ENCODE assay signal across 8 mouse cellular contexts in genomic region chr11:3203771-3204170, GRCm38 (mm10). TPM values are rescaled to one million over a fixed set of nuclear protein-coding genes. Genes with fewer than 3 reads are reported as not detected.
DNase-seq lines count a peak whose midpoint lies in the region; ATAC-seq and TF ChIP-seq lines count a peak whose summit lies in the region.

No protein-coding gene starts in this region.

- no peak for TF ChIP-seq CTCF in G1E (IDR thresholded peaks at IDR 0.05; ENCODE audit: low read depth, low read length)
- TF ChIP-seq CTCF in liver, embryonic 14.5 days (IDR thresholded peaks at IDR 0.05; ENCODE audit: low read depth), result no peak

- H3K27ac ChIP-seq in heart, embryonic 15.5 days, result no peak overlapping the region
- no peak overlapping the region for H3K27ac ChIP-seq in forebrain, embryonic 13.5 days
- H3K27ac ChIP-seq in liver, embryonic 14.5 days, result no peak overlapping the region

- no peaks in the 10 kb centered on the region for H3K27me3 ChIP-seq in heart, embryonic 15.5 days
- H3K27me3 ChIP-seq in G1E (ENCODE audit: insufficient read depth, low read length), result no peaks in the 10 kb centered on the region
- H3K27me3 ChIP-seq in forebrain, embryonic 13.5 days, result no peaks in the 10 kb centered on the region
- H3K27me3 ChIP-seq in liver, embryonic 14.5 days (ENCODE audit: control insufficient read depth, insufficient read depth, low read length), result no peaks in the 10 kb centered on the region

- no peak for DNase-seq in heart, postnatal 10 days
- DNase-seq in G1E (ENCODE audit: low spot score), result peak; percentile 44
- peak in 2 of 3 experiments; percentile 28 to 47 for DNase-seq in liver, embryonic 14.5 days (ENCODE audit: low read depth in 3 of 3, low spot score in 3 of 3)
- no peak for DNase-seq in left cerebral cortex, adult 9 months (ENCODE audit: low spot score in 2 of 2)

- H3K36me3 ChIP-seq in heart, embryonic 15.5 days, result peaks cover 21% of the 10 kb centered on the region; the same call in 1 of the 2 replicates
- peaks cover 40% of the 10 kb centered on the region for H3K36me3 ChIP-seq in G1E (replicated peaks)
- H3K36me3 ChIP-seq in forebrain, embryonic 13.5 days (ENCODE audit: poor library complexity, severe bottlenecking), result peaks cover 32% of the 10 kb centered on the region
- peaks cover 37% of the 10 kb centered on the region for H3K36me3 ChIP-seq in liver, embryonic 14.5 days (replicated peaks; ENCODE audit: control insufficient read depth, insufficient read depth, low read depth)

- H3K9me3 ChIP-seq in heart, embryonic 15.5 days (replicated peaks), result no peaks in the 10 kb centered on the region
- no peaks in the 10 kb centered on the region for H3K9me3 ChIP-seq in G1E (replicated peaks)
- H3K9me3 ChIP-seq in forebrain, embryonic 13.5 days (replicated peaks), result no peaks in the 10 kb centered on the region
- H3K9me3 ChIP-seq in liver, embryonic 14.5 days (ENCODE audit: control insufficient read depth, low read length), result no peaks in the 10 kb centered on the region

- 85% methylated on average over 2 of the region's 2 CpGs for WGBS in heart, embryonic 15.5 days
- WGBS in forebrain, embryonic 13.5 days, result 93% methylated on average over 2 of the region's 2 CpGs
- WGBS in liver, embryonic 14.5 days (ENCODE audit: insufficient replicate concordance), result 45% methylated on average over 2 of the region's 2 CpGs

- intact Hi-C loops in heart, postnatal 10 days (cut with DNase I), result no loop called here

- no peak for ATAC-seq in heart, embryonic 15.5 days (replicated peaks; ENCODE audit: insufficient number of reproducible peaks, insufficient read depth, low FRiP score, low read depth)
- no peak for ATAC-seq in G1E (ENCODE audit: extremely low read depth, insufficient number of reproducible peaks, low FRiP score, poor library complexity, severe bottlenecking)
- ATAC-seq in forebrain, embryonic 13.5 days, result no peak
- no peak for ATAC-seq in liver, embryonic 14.5 days (ENCODE audit: insufficient read depth)
- ATAC-seq in granulocyte monocyte progenitor cell, adult 5-6 weeks (replicated peaks; ENCODE audit: poor library complexity, severe bottlenecking), result no peak
- no peak for ATAC-seq in activated CD4-positive, CD25-positive, alpha-beta regulatory T cell, adult 4 months

- TF ChIP-seq EP300 in liver, embryonic 14.5 days (IDR thresholded peaks at IDR 0.05; ENCODE audit: low read depth), result no peak

- 0 out of 2 replicates have a peak, but pooled peaks cover 3% of the 10 kb centered on the region for H3K4me1 ChIP-seq in heart, embryonic 15.5 days (replicated peaks)
- H3K4me1 ChIP-seq in G1E (ENCODE audit: insufficient read depth, low read depth, low read length), result peaks cover 29% of the 10 kb centered on the region
- H3K4me1 ChIP-seq in forebrain, embryonic 13.5 days, result peaks cover 11% of the 10 kb centered on the region
- peaks cover 0 to 5% of the 10 kb centered on the region in 2 experiments; a peak in 2 of 4 replicates for H3K4me1 ChIP-seq in liver, embryonic 14.5 days (replicated peaks; ENCODE audit: control insufficient read depth in 2 of 2, insufficient read depth in 2 of 2, low read length in 1 of 2)

- peak overlapping the region; percentile 48 for H3K4me3 ChIP-seq in heart, embryonic 15.5 days
- H3K4me3 ChIP-seq in G1E (ENCODE audit: low read depth, low read length), result peak overlapping the region; percentile 70; the same call in 1 of the 2 replicates
- H3K4me3 ChIP-seq in forebrain, embryonic 13.5 days, result peak overlapping the region; percentile 42; the same call in 1 of the 2 replicates
- peak overlapping the region; percentile 42 to 61 for H3K4me3 ChIP-seq in liver, embryonic 14.5 days (ENCODE audit: insufficient read depth in 1 of 2, low read depth in 2 of 2, low read length in 2 of 2)

- H3K4me2 ChIP-seq in heart, embryonic 15.5 days, result peak overlapping the region; percentile 40
- peak overlapping the region; percentile 48 for H3K4me2 ChIP-seq in forebrain, embryonic 13.5 days
- peak overlapping the region; percentile 63 for H3K4me2 ChIP-seq in liver, embryonic 14.5 days (ENCODE audit: low read depth)

- no peak overlapping the region for H3K9ac ChIP-seq in heart, embryonic 15.5 days
- no peak overlapping the region for H3K9ac ChIP-seq in forebrain, embryonic 13.5 days
- H3K9ac ChIP-seq in liver, embryonic 14.5 days (replicated peaks), result peak overlapping the region; percentile 71

RNA-seq across cellular contexts. Expression of gene Eif4enif1, which starts 1.6 kb away (rescaled TPM):
- polyA plus RNA-seq in heart, embryonic 15.5 days (2015; fragmentation: Nextera tagmentation; extraction: Ambion mirVana), result 29.4 and 37.4 TPM in 2 replicates
- total RNA-seq in heart, postnatal 10 days (2021), result 10 to 100 TPM; 53.7 to 60.1 TPM
- 139 and 179 TPM in 2 replicates for total RNA-seq in G1E (2014; fragmentation: Nextera tagmentation)
- 50.7 and 52.7 TPM in 2 replicates for total RNA-seq in G1E (2017)
- 106 and 121 TPM in 2 replicates for polyA plus RNA-seq in G1E (2012)
- polyA plus RNA-seq in forebrain, embryonic 13.5 days (2015; fragmentation: Nextera tagmentation; extraction: Ambion mirVana), result 46.8 and 54.2 TPM in 2 replicates
- 33.2 and 35.9 TPM in 2 replicates for polyA plus RNA-seq in liver, embryonic 14.5 days (2012; rRNA removed)
- 20.9 and 22.3 TPM in 2 replicates for polyA plus RNA-seq in liver, embryonic 14.5 days (2014; fragmentation: Nextera tagmentation; extraction: Ambion mirVana)
- 67.8 and 75.2 TPM in 2 replicates for total RNA-seq in granulocyte monocyte progenitor cell, adult 5-6 weeks (2014; fragmentation: Nextera tagmentation)
- total RNA-seq in granulocyte monocyte progenitor cell, adult 5-6 weeks (2017), result 35.2 and 51.4 TPM in 2 replicates
- 10 to 100 TPM; 53.6 to 62.8 TPM for polyA plus RNA-seq in activated CD4-positive, CD25-positive, alpha-beta regulatory T cell, adult 4 months (2017; shearing (Covaris generic))

RNA-seq across cellular contexts. Expression of gene Sfi1, which starts 10.5 kb away (rescaled TPM):
- polyA plus RNA-seq in heart, embryonic 15.5 days (2015; fragmentation: Nextera tagmentation; extraction: Ambion mirVana), result 10.9 and 12.0 TPM in 2 replicates
- 10 to 100 TPM; 27.5 to 28.7 TPM for total RNA-seq in heart, postnatal 10 days (2021)
- total RNA-seq in G1E (2014; fragmentation: Nextera tagmentation) (100 and 111 TPM in 2 replicates), G1E (2017) (85.3 and 89.7 TPM in 2 replicates)
- 42.0 and 42.2 TPM in 2 replicates for polyA plus RNA-seq in G1E (2012)
- 15.0 and 16.0 TPM in 2 replicates for polyA plus RNA-seq in forebrain, embryonic 13.5 days (2015; fragmentation: Nextera tagmentation; extraction: Ambion mirVana)
- polyA plus RNA-seq in liver, embryonic 14.5 days (2012; rRNA removed), result 4.3 and 5.4 TPM in 2 replicates
- polyA plus RNA-seq in liver, embryonic 14.5 days (2014; fragmentation: Nextera tagmentation; extraction: Ambion mirVana), result 1.7 and 2.4 TPM in 2 replicates
- 10.4 and 12.3 TPM in 2 replicates for total RNA-seq in granulocyte monocyte progenitor cell, adult 5-6 weeks (2014; fragmentation: Nextera tagmentation)
- total RNA-seq in granulocyte monocyte progenitor cell, adult 5-6 weeks (2017), result 8.0 and 18.0 TPM in 2 replicates
- polyA plus RNA-seq in activated CD4-positive, CD25-positive, alpha-beta regulatory T cell, adult 4 months (2017; shearing (Covaris generic)), result 10 to 100 TPM; 33.1 to 45.9 TPM

Comparison
In these comparisons a context has a peak if more than half of its experiments do, and no peak if none do; other contexts are left out.
1. DNase-seq: peak in G1E (single experiment) and liver, embryonic 14.5 days (2 of 3); none in heart, postnatal 10 days (0 of 2) and left cerebral cortex, adult 9 months (0 of 2).
2. Peak in every context shown above with its lines, with median percentiles within 50 percentile points of each other: H3K4me2 ChIP-seq and H3K4me3 ChIP-seq.